Mouse (Mus musculus) hindbrain, embryonic 14.5 days (tissue): ENCODE data around the gene Dgkq. TPM values are rescaled to one million over a fixed set of nuclear protein-coding genes. Genes with fewer than 3 reads are reported as not detected.

Source experiments
- ATAC-seq: fragments of 200-750 bp; cut with Nextera tagmentation; 2 replicates; pipeline ENCODE4 v1.8.0; 2017; ENCODE audit warnings: moderate number of reproducible peaks, mild to moderate bottlenecking, moderate TSS enrichment, moderate library complexity; ENCODE audit not compliant: low FRiP score
- DNase-seq: peaks from one replicate; pipeline ENCODE4 v3.0.0-alpha.2; 2015; ENCODE audit warnings: low spot score
- H3K27ac ChIP-seq: fragments of 300-500 bp; sonication (generic); 2 replicates; pipeline ENCODE4 v1.5.1; 2014; ENCODE audit warnings: mild to moderate bottlenecking, moderate library complexity
- H3K27me3 ChIP-seq: fragments of 300-500 bp; sonication (generic); 2 replicates; pipeline ENCODE4 v1.6.1; 2014; ENCODE audit warnings: mild to moderate bottlenecking, low read length, mixed read lengths; ENCODE audit not compliant: control insufficient read depth, insufficient read depth
- H3K36me3 ChIP-seq: fragments of 300-500 bp; sonication (generic); replicated peaks from 2 replicates; pipeline ENCODE4 v1.6.1; 2014; ENCODE audit not compliant: control insufficient read depth, insufficient read depth
- H3K4me1 ChIP-seq: fragments of 300-500 bp; sonication (generic); replicated peaks from 2 replicates; pipeline ENCODE4 v1.6.1; 2014; ENCODE audit warnings: antibody characterized with exemption, low read length, mixed read lengths; ENCODE audit not compliant: control insufficient read depth, insufficient read depth
- H3K4me2 ChIP-seq: fragments of 300-500 bp; sonication (generic); replicated peaks from 2 replicates; pipeline ENCODE4 v1.6.1; 2014; ENCODE audit warnings: mild to moderate bottlenecking, moderate library complexity
- H3K4me3 ChIP-seq: fragments of 300-500 bp; sonication (generic); replicated peaks from 2 replicates; pipeline ENCODE4 v1.5.1; 2014; ENCODE audit warnings: mild to moderate bottlenecking, low read length
- H3K9ac ChIP-seq: fragments of 300-500 bp; sonication (generic); 2 replicates; pipeline ENCODE4 v1.6.1; 2014
- H3K9me3 ChIP-seq: fragments of 300-500 bp; sonication (generic); 2 replicates; pipeline ENCODE4 v1.6.1; 2016; ENCODE audit warnings: low read length; ENCODE audit not compliant: control insufficient read depth
- WGBS: fragments of 180-500 bp; shearing (Covaris S2); extraction: QIAGEN DNeasy Blood & Tissue Kit; methylation state at CpG from one replicate; pipeline ENCODE4 v1.1.7; 2014; 5-methylcytosine and 5-hydroxymethylcytosine counted together
- polyA plus RNA-seq: library from polyadenylated mRNA; unstranded; fragments of >200 nt; fragmentation: Nextera tagmentation; extraction: Ambion mirVana; gene quantifications from 2 replicates; pipeline ENCODE4 v1.2.1, GENCODE M21; 2014

The Dgkq gene
- polyA plus RNA-seq, 1 experiment from 2014 or later: 25.3 TPM

DNA sequence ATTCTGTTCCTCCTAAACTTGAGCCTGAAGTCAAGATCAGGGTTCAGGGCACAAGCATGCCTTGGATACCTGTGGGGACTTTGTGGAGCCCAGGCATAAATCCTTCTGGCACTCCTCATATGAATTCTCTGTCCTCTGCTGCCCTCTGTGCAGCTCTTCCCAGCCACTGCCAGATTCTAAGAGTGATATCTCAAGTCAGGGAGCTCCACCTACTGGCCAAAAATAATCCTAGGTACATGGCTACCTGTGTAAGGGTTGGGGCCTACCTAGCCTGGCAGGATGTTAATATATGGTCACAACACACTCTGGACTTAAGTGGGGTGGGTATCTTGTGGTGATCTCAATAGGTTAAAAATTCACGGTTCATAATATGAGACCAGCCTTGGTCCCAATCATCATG is 17.6 kb downstream of the Dgkq start:
- peaks cover 98% of the 10 kb centered on the region for H3K36me3 ChIP-seq
- ATAC-seq (peak; percentile 32; the same call in 1 of the 2 replicates), DNase-seq (peak; percentile 73)
- H3K9ac ChIP-seq: no peak overlapping the region
- no peaks in the 10 kb centered on the region for H3K9me3 ChIP-seq
- H3K27ac ChIP-seq: no peak overlapping the region
- H3K4me2 ChIP-seq: no peak overlapping the region
- 63% methylated on average over 1 of the region's 1 CpGs for WGBS
- no peaks in the 10 kb centered on the region for H3K4me1 ChIP-seq
- no peaks in the 10 kb centered on the region for H3K27me3 ChIP-seq
- no peak overlapping the region for H3K4me3 ChIP-seq

DNA sequence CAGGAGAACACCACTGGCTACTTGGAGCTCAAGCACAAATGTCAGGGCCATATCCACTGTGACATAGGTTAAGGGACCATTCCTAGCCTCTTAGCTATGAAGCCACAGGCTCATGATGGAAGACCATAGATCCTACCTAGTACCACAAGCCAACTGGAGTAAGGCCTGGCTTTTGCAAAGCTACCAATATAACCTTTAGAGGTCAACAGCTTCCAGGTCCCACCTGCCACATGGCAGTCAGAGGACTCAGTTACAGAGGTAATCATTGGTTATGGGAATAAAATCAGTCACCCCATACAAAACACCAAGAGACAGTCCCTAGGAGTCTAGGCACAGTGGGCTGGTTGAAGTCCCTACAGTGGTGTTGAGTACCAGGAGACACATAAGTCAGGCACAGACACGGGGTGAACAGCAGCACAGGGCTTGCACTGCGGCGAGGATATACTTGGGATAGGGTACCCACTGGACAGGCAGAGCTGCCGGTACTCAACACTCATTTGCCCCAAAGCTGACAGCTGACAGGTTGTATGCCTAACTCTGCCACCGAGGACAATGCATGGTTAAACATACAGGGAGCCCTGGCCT is 18.2 kb downstream of the Dgkq start:
- DNase-seq (no peak), ATAC-seq (no peak)
- Histone ChIP-seq H3K27ac (no peak overlapping the region), H3K9ac (no peak overlapping the region), H3K9me3 (no peaks in the 10 kb centered on the region), H3K4me3 (no peak overlapping the region), H3K4me2 (no peak overlapping the region), H3K27me3 (no peaks in the 10 kb centered on the region), H3K36me3 (peaks cover 95% of the 10 kb centered on the region), H3K4me1 (no peaks in the 10 kb centered on the region)
- WGBS: 83% methylated on average over 5 of the region's 5 CpGs

DNA sequence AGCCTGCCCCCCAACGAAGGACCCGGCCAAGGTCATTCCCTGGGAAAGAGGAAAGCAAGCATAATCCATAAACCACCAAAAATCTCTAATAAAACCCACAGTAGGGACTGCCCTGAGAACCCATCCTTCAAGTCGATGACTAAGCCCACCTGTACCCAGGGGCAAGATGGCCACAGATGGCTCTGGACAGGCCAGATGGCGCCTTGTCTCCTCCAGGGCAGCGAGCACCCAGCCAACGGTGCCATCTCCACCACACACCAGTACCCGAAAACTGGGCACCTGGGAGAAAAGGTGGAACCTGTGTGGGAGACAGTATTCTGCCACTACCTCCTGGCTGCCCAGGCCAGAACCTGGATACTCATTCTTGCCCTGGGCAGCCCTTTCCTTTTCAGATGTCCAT is 19.1 kb downstream of the Dgkq start:
- Histone ChIP-seq H3K27ac (no peak overlapping the region), H3K9ac (no peak overlapping the region), H3K4me3 (no peak overlapping the region), H3K36me3 (peaks cover 94% of the 10 kb centered on the region), H3K9me3 (no peaks in the 10 kb centered on the region), H3K27me3 (no peaks in the 10 kb centered on the region), H3K4me2 (no peak overlapping the region), H3K4me1 (no peaks in the 10 kb centered on the region)
- no peak for DNase-seq
- no peak for ATAC-seq
- 94% methylated on average over 7 of the region's 7 CpGs for WGBS

DNA sequence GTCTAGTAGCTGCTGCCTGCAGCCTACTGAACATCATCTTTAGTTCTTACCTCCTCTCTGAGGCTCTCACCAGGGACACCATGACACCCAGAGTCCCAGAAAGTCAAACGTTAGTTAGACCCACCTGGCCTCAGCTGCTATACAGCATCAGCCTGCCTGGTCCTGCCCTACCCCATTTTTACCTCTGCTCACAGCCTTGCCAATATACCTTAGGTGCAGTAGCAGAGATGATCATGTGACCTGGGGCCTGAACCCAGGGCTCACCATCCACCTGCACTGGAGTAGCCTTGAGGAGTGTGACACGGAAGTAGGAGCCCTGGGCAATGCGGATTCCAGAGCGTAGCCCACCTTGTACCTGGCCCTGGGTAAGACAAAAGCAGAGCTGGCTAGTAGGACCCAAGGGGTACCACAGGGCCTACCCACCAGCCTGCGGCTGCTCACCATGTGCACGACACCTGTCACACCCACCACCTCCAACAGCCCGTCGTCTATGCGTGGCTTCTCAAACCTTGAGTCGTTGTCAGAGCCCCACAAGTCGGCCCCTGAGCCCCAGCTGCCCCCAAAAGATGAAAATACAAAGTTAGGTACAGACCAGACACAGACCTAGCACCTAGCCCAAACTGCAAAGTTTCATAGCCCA is 20.4 kb downstream of the Dgkq start:
- Histone ChIP-seq H3K36me3 (peaks cover 93% of the 10 kb centered on the region), H3K9ac (no peak overlapping the region), H3K27me3 (no peaks in the 10 kb centered on the region), H3K27ac (no peak overlapping the region), H3K4me3 (no peak overlapping the region), H3K9me3 (no peaks in the 10 kb centered on the region), H3K4me1 (no peaks in the 10 kb centered on the region), H3K4me2 (no peak overlapping the region)
- 92% methylated on average over 11 of the region's 11 CpGs for WGBS
- no peak for ATAC-seq
- no peak for DNase-seq

DNA sequence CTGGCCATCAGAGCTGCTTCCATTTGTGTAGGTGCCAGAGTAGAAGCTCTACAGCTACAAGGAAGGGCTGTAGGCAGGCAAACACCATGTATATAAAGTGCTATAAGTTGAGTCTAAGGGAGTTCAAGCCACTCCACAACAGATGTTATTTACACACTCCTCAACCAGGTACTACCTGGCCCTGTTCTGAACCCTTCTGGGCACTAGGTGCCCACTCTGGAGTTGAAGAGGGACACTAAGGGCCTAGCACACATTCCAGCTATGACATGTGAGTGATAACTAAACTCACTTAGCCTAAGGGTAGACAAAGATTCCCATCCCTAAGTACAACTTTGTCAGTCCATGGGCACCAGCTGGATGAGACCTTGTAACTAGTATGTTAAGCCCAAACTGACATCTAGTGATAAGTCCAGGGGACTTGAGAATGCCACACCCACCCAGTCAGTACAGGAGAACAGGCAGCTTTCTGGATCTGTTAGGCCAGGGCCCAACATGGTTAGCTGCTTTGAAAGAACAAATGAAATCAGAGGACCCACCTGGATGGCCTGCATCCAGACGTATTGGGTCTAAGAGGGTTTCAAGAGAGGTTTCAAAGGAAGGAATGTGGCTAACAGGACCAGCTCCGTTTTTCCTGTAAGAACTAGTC is 21.5 kb downstream of the Dgkq start:
- Histone ChIP-seq H3K27me3 (no peaks in the 10 kb centered on the region), H3K4me3 (no peak overlapping the region), H3K27ac (no peak overlapping the region), H3K4me1 (no peaks in the 10 kb centered on the region), H3K9me3 (no peaks in the 10 kb centered on the region), H3K36me3 (peaks cover 93% of the 10 kb centered on the region), H3K4me2 (no peak overlapping the region), H3K9ac (no peak overlapping the region)
- ATAC-seq: no peak
- 90% methylated on average over 2 of the region's 2 CpGs for WGBS
- no peak for DNase-seq

DNA sequence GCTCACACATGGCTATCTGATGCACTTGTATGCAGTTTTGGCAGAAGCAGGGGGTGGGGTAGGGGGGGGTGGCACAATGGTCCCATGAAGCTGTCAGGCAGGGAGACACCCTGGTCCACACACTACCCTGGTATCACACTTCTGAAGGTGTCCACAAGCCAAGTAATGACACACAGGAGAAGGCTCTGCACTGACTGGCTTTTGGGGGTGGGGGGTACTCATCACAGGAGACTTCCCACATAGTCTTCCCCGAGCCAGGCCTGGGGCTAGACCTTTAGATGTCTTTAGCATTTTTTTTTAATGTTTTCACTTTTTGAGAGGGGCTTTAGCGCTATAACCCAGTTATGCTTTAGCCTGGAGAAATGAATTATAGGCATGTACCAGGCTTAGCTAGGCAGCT is 22.2 kb downstream of the Dgkq start:
- peaks cover 93% of the 10 kb centered on the region for H3K36me3 ChIP-seq
- H3K4me1 ChIP-seq: no peaks in the 10 kb centered on the region
- no peak overlapping the region for H3K27ac ChIP-seq
- H3K9ac ChIP-seq: no peak overlapping the region
- no peaks in the 10 kb centered on the region for H3K27me3 ChIP-seq
- no peak for ATAC-seq
- no peaks in the 10 kb centered on the region for H3K9me3 ChIP-seq
- no peak overlapping the region for H3K4me2 ChIP-seq
- no peak overlapping the region for H3K4me3 ChIP-seq
- WGBS: 90% methylated on average over 2 of the region's 2 CpGs
- DNase-seq: no peak

DNA sequence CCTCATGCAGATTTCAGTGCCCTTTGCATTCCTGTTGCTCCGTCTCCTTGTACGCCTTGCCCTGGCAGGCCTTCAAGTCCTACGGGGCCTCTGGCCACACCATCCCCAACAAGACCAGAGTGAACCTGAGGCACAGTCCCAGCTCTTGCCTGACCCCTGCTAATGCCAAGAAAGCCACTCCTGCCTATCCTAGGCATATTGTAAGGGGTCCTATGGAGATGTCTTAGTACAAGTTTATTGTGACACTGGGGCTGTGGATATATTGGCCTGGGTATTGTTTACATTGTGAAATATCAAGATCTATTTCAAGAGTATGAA is 23.2 kb downstream of the Dgkq start:
- no peak overlapping the region for H3K4me2 ChIP-seq
- ATAC-seq: no peak
- no peaks in the 10 kb centered on the region for H3K27me3 ChIP-seq
- whole genome bisulfite sequencing: 88% methylated on average over 3 of the region's 3 CpGs
- peaks cover 89% of the 10 kb centered on the region for H3K36me3 ChIP-seq
- H3K27ac ChIP-seq: no peak overlapping the region
- H3K4me1 ChIP-seq: no peaks in the 10 kb centered on the region
- DNase-seq: no peak
- H3K9me3 ChIP-seq: no peaks in the 10 kb centered on the region
- no peak overlapping the region for H3K4me3 ChIP-seq
- no peak overlapping the region for H3K9ac ChIP-seq

DNA sequence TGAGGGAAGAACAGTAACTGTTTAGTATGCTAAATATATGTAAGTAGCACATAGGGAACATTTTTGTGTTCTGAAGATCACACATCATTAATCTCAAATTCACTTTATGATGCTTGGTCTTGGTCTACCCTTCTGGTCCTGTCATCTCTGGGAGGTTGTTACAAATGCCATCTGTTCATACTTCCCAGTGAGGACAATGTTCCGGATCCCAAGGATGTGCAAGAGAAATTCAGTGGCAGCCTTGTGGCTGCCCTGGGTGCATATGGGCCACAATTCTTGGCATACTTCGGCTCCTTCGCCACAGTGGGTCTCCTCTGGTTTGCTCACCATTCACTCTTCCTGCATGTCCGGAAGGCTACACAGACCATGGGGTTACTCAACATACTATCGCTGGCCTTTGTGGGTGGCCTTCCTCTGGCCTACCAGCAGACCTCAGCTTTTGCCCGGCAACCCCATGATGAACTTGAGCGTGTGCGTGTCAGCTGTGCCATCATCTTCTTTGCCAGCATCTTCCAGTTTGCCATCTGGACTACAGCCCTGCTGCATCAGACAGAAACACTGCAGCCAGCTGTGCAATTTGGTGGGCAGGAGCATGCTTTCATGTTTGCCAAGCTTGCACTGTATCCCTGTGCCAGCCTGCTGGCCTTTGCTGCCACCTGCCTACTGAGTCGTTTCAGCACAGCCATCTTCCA is 23.7 kb downstream of the Dgkq start:
- 87% methylated on average over 9 of the region's 9 CpGs for WGBS
- ATAC-seq: peak; percentile 44; the same call in 1 of the 2 replicates
- peaks cover 84% of the 10 kb centered on the region for H3K36me3 ChIP-seq

DNA sequence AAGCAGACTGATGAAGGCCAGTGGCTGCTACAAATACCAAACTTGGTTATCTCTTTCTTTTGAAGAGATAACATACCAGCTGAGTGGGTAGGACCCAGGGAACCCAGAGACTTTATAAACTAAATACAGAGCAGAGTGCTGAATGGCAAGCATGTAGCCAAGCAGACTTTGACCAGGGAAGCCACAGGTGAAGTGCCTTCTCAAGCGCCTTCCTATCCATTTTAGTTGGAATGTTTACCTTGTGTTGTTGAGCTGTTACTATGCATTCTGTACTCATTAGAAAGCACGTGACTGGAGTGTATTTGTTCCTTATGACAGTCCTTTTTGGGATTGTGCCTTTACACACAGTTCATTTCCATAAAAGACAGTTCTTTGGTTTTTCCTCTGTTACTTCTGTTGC is 25.8 kb downstream of the Dgkq start:
- Histone ChIP-seq H3K9me3 (no peaks in the 10 kb centered on the region), H3K36me3 (peaks cover 71% of the 10 kb centered on the region)
- WGBS: 86% methylated on average over 2 of the region's 2 CpGs

More for the DNA sequence above, 23.7 kb downstream of the Dgkq start:
- Histone ChIP-seq H3K4me2 (no peak overlapping the region), H3K27ac (no peak overlapping the region), H3K27me3 (no peaks in the 10 kb centered on the region), H3K4me1 (no peaks in the 10 kb centered on the region), H3K9me3 (no peaks in the 10 kb centered on the region), H3K9ac (no peak overlapping the region), H3K4me3 (no peak overlapping the region)
- DNase-seq: peak; percentile 37

More for the DNA sequence above, 25.8 kb downstream of the Dgkq start:
- Histone ChIP-seq H3K4me3 (no peak overlapping the region), H3K4me1 (no peaks in the 10 kb centered on the region), H3K27me3 (no peaks in the 10 kb centered on the region), H3K4me2 (no peak overlapping the region), H3K9ac (no peak overlapping the region), H3K27ac (no peak overlapping the region)
- DNase-seq: no peak
- ATAC-seq: no peak
